In the genomic region with DNA sequence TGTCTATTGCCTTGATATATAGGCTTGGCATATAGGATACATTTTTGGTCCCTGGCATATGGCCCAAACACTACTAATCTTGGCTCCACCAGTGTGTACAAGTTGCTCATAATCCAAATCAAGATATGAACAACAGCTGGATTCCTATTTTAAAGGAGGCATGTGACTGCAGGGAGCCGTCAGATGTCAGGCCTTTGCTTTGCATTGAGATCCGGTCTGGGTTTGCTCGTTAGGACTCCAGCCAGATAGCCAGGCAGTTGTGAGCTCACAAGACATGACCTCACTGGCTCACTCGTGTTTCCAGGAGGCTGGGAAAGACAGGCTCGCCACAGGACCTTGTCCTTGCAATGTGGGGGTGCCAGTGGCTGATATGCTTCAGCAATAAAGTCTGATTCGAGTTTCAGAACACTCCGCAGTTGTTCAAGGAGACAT, we compare ENCODE assay signal across 9 mouse cellular contexts. TPM values are rescaled to one million over a fixed set of nuclear protein-coding genes. Genes with fewer than 3 reads are reported as not detected.
DNase-seq lines count a peak whose midpoint lies in the region; ATAC-seq and TF ChIP-seq lines count a peak whose summit lies in the region.
"Had no signal": no experiment of that assay in that cellular context is flagged by ENCODE, and none has a peak within 500 bp of the region (broad histone marks: within the 10 kb centered on the region; RNA-seq: fewer than 3 reads in every experiment).

No protein-coding gene starts in this region.

- H3K4me1 ChIP-seq in kidney, embryonic 16.5 days (ENCODE audit: insufficient read depth, low read length) = peaks cover 20% of the 10 kb centered on the region
- no peaks in the 10 kb centered on the region for H3K4me1 ChIP-seq in midbrain, postnatal 0 days (ENCODE audit: insufficient read depth, low read length)

- no peaks in the 10 kb centered on the region for H3K9me3 ChIP-seq in kidney, embryonic 16.5 days (ENCODE audit: low read length)
- H3K9me3 ChIP-seq in midbrain, postnatal 0 days (ENCODE audit: low read length) = no peaks in the 10 kb centered on the region
- H3K9me3 ChIP-seq: midbrain, embryonic 12.5 days had no signal

- H3K4me2 ChIP-seq in kidney, embryonic 16.5 days (replicated peaks; ENCODE audit: low read depth, low read length) = no peak overlapping the region
- no peak overlapping the region for H3K4me2 ChIP-seq in midbrain, postnatal 0 days (ENCODE audit: low read depth, low read length, poor library complexity, severe bottlenecking)
- H3K4me2 ChIP-seq: midbrain, embryonic 12.5 days had no signal

- intact Hi-C loops in gastrocnemius, adult 2 months (cut with DNase I) = no loop called here
- intact Hi-C loops in gastrocnemius, postnatal 36 days (cut with DNase I) = no loop called here

- peak overlapping the region; percentile 72 for H3K27ac ChIP-seq in gastrocnemius, adult 2 months
- H3K27ac ChIP-seq in kidney, embryonic 16.5 days (ENCODE audit: low read length) = peak overlapping the region; percentile 77
- H3K27ac ChIP-seq in midbrain, postnatal 0 days (ENCODE audit: low read depth, low read length) = no peak overlapping the region

- H3K4me3 ChIP-seq in gastrocnemius, adult 2 months = no peak overlapping the region
- no peak overlapping the region for H3K4me3 ChIP-seq in kidney, embryonic 16.5 days (ENCODE audit: low read length)
- H3K4me3 ChIP-seq in midbrain, postnatal 0 days (ENCODE audit: low read depth, low read length) = no peak overlapping the region
- H3K4me3 ChIP-seq: midbrain, embryonic 12.5 days had no signal

- H3K9ac ChIP-seq in kidney, embryonic 16.5 days (replicated peaks; ENCODE audit: low read length) = no peak overlapping the region
- no peak overlapping the region for H3K9ac ChIP-seq in midbrain, postnatal 0 days (replicated peaks; ENCODE audit: low read length, poor library complexity, severe bottlenecking)
- H3K9ac ChIP-seq: midbrain, embryonic 12.5 days had no signal

- H3K36me3 ChIP-seq in kidney, embryonic 16.5 days (ENCODE audit: insufficient read depth, low read length) = peaks cover 2% of the 10 kb centered on the region; the same call in 1 of the 2 replicates
- 0 out of 2 replicates have a peak, but pooled peaks cover 3% of the 10 kb centered on the region for H3K36me3 ChIP-seq in midbrain, postnatal 0 days (ENCODE audit: insufficient read depth, low read length)

- 34% methylated on average over 7 of the region's 7 CpGs for WGBS in kidney, embryonic 16.5 days
- WGBS in midbrain, postnatal 0 days = 57% methylated on average over 7 of the region's 7 CpGs

- ATAC-seq in kidney, embryonic 16.5 days (ENCODE audit: low FRiP score, low TSS enrichment) = peak; percentile 83
- no peak for ATAC-seq in midbrain, postnatal 0 days (ENCODE audit: low FRiP score)

- no peaks in the 10 kb centered on the region for H3K27me3 ChIP-seq in kidney, embryonic 16.5 days (ENCODE audit: insufficient read depth, low read length)
- H3K27me3 ChIP-seq in midbrain, postnatal 0 days (ENCODE audit: insufficient read depth, low read length) = no peaks in the 10 kb centered on the region
- H3K27me3 ChIP-seq: midbrain, embryonic 12.5 days had no signal

- no peak for TF ChIP-seq CTCF in gastrocnemius, adult 2 months (IDR thresholded peaks at IDR 0.05)
- no peak for TF ChIP-seq CTCF in midbrain, postnatal 0 days (IDR thresholded peaks at IDR 0.05)

- DNase-seq in gastrocnemius, adult 2 months = no peak
- no peak for DNase-seq in gastrocnemius, postnatal 36 days
- peak; percentile 60 for DNase-seq in ovary, adult 18-20 months (ENCODE audit: low spot score)
- DNase-seq in ovary, postnatal 10 days (ENCODE audit: low spot score) = no peak
- DNase-seq in midbrain, postnatal 0 days (ENCODE audit: low spot score) = no peak
- no peak for DNase-seq in layer of hippocampus, adult 8-10 months (ENCODE audit: low spot score in 2 of 2)
- no peak for DNase-seq in gastrocnemius, postnatal 25 days

RNA-seq across cellular contexts. Expression of a gene that starts 44.2 kb away (rescaled TPM):
- total RNA-seq in gastrocnemius, adult 2 months (2021) = 100 to 1,000 TPM; 142 to 174 TPM
- 100 to 1,000 TPM; 129 to 132 TPM for total RNA-seq in gastrocnemius, postnatal 36 days (2021)
- polyA plus RNA-seq in kidney, embryonic 16.5 days (2015; fragmentation: Nextera tagmentation; extraction: Ambion mirVana) = 38.5 and 41.8 TPM in 2 replicates
- 57.0 and 70.7 TPM in 2 replicates for total RNA-seq in midbrain, postnatal 0 days (2014; rRNA removed)
- 24.7 and 28.3 TPM in 2 replicates for polyA plus RNA-seq in midbrain, postnatal 0 days (2015; fragmentation: Nextera tagmentation; extraction: Ambion mirVana)
- 10 to 100 TPM; 80.3 to 93.2 (median 92.0) TPM for total RNA-seq in layer of hippocampus, adult 8-10 months (2022)
- 100 to 1,000 TPM; 114 to 138 TPM for total RNA-seq in gastrocnemius, postnatal 25 days (2021)

RNA-seq across cellular contexts. Expression of a gene that starts 45.0 kb away (rescaled TPM):
- 10 to 100 TPM; 60.2 to 61.3 TPM for total RNA-seq in gastrocnemius, adult 2 months (2021)
- total RNA-seq in gastrocnemius, postnatal 36 days (2021) = 10 to 100 TPM; 50.4 to 56.7 TPM
- polyA plus RNA-seq in kidney, embryonic 16.5 days (2015; fragmentation: Nextera tagmentation; extraction: Ambion mirVana) = 28.3 and 30.0 TPM in 2 replicates
- total RNA-seq in midbrain, postnatal 0 days (2014; rRNA removed) = 39.5 and 54.2 TPM in 2 replicates
- polyA plus RNA-seq in midbrain, postnatal 0 days (2015; fragmentation: Nextera tagmentation; extraction: Ambion mirVana) = 67.5 and 74.0 TPM in 2 replicates
- 10 to 100 TPM; 45.5 to 50.6 (median 49.5) TPM for total RNA-seq in layer of hippocampus, adult 8-10 months (2022)
- total RNA-seq in gastrocnemius, postnatal 25 days (2021) = 10 to 100 TPM; 49.3 to 53.3 TPM
